ENCODE assay signal across 7 mouse cellular contexts in genomic region chr19:27216767-27217403, GRCm38 (mm10). TPM values are rescaled to one million over a fixed set of nuclear protein-coding genes. Genes with fewer than 3 reads are reported as not detected.
A peak's percentile ranks its signal among the peaks of the same experiment; 100 is the strongest.
DNase-seq lines count a peak whose midpoint lies in the region; ATAC-seq lines count a peak whose summit lies in the region.

No protein-coding gene starts in this region.

- H3K9me3 ChIP-seq in embryonic facial prominence, embryonic 14.5 days (ENCODE audit: control insufficient read depth, low read length): no peaks in the 10 kb centered on the region
- no peaks in the 10 kb centered on the region for H3K9me3 ChIP-seq in limb, embryonic 13.5 days
- H3K9me3 ChIP-seq in midbrain, embryonic 16.5 days (replicated peaks; ENCODE audit: control insufficient read depth, low read length, poor library complexity, severe bottlenecking): no peaks in the 10 kb centered on the region

- H3K36me3 ChIP-seq in embryonic facial prominence, embryonic 14.5 days (ENCODE audit: control insufficient read depth, insufficient read depth, low read length): no peaks in the 10 kb centered on the region
- no peaks in the 10 kb centered on the region for H3K36me3 ChIP-seq in limb, embryonic 13.5 days
- no peaks in the 10 kb centered on the region for H3K36me3 ChIP-seq in midbrain, embryonic 16.5 days (ENCODE audit: control insufficient read depth, insufficient read depth, low read length)

- H3K9ac ChIP-seq in embryonic facial prominence, embryonic 14.5 days (ENCODE audit: low read depth, low read length): peak overlapping the region; percentile 84
- H3K9ac ChIP-seq in limb, embryonic 13.5 days: peak overlapping the region; percentile 75
- H3K9ac ChIP-seq in midbrain, embryonic 16.5 days (ENCODE audit: low read depth, low read length): peak overlapping the region; percentile 93

- H3K27me3 ChIP-seq in embryonic facial prominence, embryonic 14.5 days (replicated peaks; ENCODE audit: control insufficient read depth, insufficient read depth, low read length): peaks cover 15% of the 10 kb centered on the region
- H3K27me3 ChIP-seq in limb, embryonic 13.5 days: peaks cover 35% of the 10 kb centered on the region
- H3K27me3 ChIP-seq in midbrain, embryonic 16.5 days (ENCODE audit: control insufficient read depth, insufficient read depth, low read depth, low read length): no peaks in the 10 kb centered on the region

- DNase-seq in embryonic facial prominence, embryonic 14.5 days (ENCODE audit: low spot score): peak; percentile 87
- DNase-seq in heart, adult 8-10 months (ENCODE audit: low spot score): peak; percentile 28
- DNase-seq in kidney, adult 9 months: peak; percentile 80
- peak; percentile 58 for DNase-seq in telencephalon, adult 2 months (ENCODE audit: low read depth, low spot score)

- WGBS in embryonic facial prominence, embryonic 14.5 days: 2% methylated on average over 21 of the region's 62 CpGs
- WGBS in limb, embryonic 13.5 days: under 1% methylated on average over 60 of the region's 62 CpGs
- under 1% methylated on average over 54 of the region's 62 CpGs for WGBS in midbrain, embryonic 16.5 days

- H3K27ac ChIP-seq in embryonic facial prominence, embryonic 14.5 days (replicated peaks; ENCODE audit: low read depth, low read length): peak overlapping the region; percentile 78
- H3K27ac ChIP-seq in limb, embryonic 13.5 days: no peak overlapping the region
- peak overlapping the region; percentile 96 for H3K27ac ChIP-seq in midbrain, embryonic 16.5 days (ENCODE audit: low read length)

- peak overlapping the region; percentile 93 for H3K4me2 ChIP-seq in embryonic facial prominence, embryonic 14.5 days (ENCODE audit: low read depth, low read length)
- peak overlapping the region; percentile 96 for H3K4me2 ChIP-seq in limb, embryonic 13.5 days (replicated peaks)
- H3K4me2 ChIP-seq in midbrain, embryonic 16.5 days (ENCODE audit: low read length): peak overlapping the region; percentile 86

- H3K4me1 ChIP-seq in embryonic facial prominence, embryonic 14.5 days (ENCODE audit: control insufficient read depth, insufficient read depth, low read length): peaks cover 5% of the 10 kb centered on the region; the same call in 1 of the 2 replicates
- peaks cover 20% of the 10 kb centered on the region for H3K4me1 ChIP-seq in limb, embryonic 13.5 days
- peaks cover 30% of the 10 kb centered on the region for H3K4me1 ChIP-seq in midbrain, embryonic 16.5 days (ENCODE audit: control insufficient read depth, insufficient read depth, low read length)

- peak; percentile 83 for ATAC-seq in cerebellum, adult (ENCODE audit: insufficient number of reproducible peaks, low FRiP score, low TSS enrichment)
- ATAC-seq in embryonic facial prominence, embryonic 14.5 days (ENCODE audit: low read depth): peak; percentile 81
- ATAC-seq in limb, embryonic 13.5 days (ENCODE audit: low FRiP score, low read depth): peak; percentile 77
- ATAC-seq in midbrain, embryonic 16.5 days: peak; percentile 86

- peak overlapping the region; percentile 77 for H3K4me3 ChIP-seq in embryonic facial prominence, embryonic 14.5 days (ENCODE audit: low read depth, low read length)
- peak overlapping the region; percentile 66 for H3K4me3 ChIP-seq in limb, embryonic 13.5 days
- peak overlapping the region; percentile 86 for H3K4me3 ChIP-seq in midbrain, embryonic 16.5 days (ENCODE audit: low read depth, low read length)

RNA-seq across cellular contexts. Expression of gene Vldlr, which starts 0.6 kb away (rescaled TPM):
- polyA plus RNA-seq in embryonic facial prominence, embryonic 14.5 days (2014; fragmentation: Nextera tagmentation; extraction: Ambion mirVana): 23.4 and 24.9 TPM in 2 replicates
- total RNA-seq in heart, adult 8-10 months (2022): 100 to 1,000 TPM; 229 to 259 (median 251) TPM
- polyA plus RNA-seq in limb, embryonic 13.5 days (2015; fragmentation: Nextera tagmentation; extraction: Ambion mirVana): 8.5 and 9.5 TPM in 2 replicates
- polyA plus RNA-seq in midbrain, embryonic 16.5 days (2015; fragmentation: Nextera tagmentation; extraction: Ambion mirVana): 34.2 and 38.6 TPM in 2 replicates

Comparison
In these comparisons a context has a peak if more than half of its experiments do, and no peak if none do; other contexts are left out.
1. DNase-seq: peak in every context shown above with its lines; median percentile 87 in embryonic facial prominence, embryonic 14.5 days; 80 in kidney, adult 9 months; 58 in telencephalon, adult 2 months; 28 in heart, adult 8-10 months.